Mouse (Mus musculus) layer of hippocampus, postnatal 14 days (tissue): ENCODE measurements around the gene Kcnk4. TPM values are rescaled to one million over a fixed set of nuclear protein-coding genes. Genes with fewer than 3 reads are reported as not detected.
"Not testable (repeated sequence)": the region's sequence is repeated elsewhere in the genome, so short reads cannot be mapped to it uniquely, and the experiment has no call there.

Experiments
- DNase-seq, 2 experiments: peaks; one replicate each; pipeline ENCODE4 v3.0.0; 2021 to 2022; ENCODE audit warnings: low spot score in 2 of 2, mixed read lengths in 1 of 2
- microRNA-seq, 2 experiments: library from miRNA; unstranded; fragments of <30 nt; microRNA quantifications; one replicate each; pipeline ENCODE4 v1.2.0; 2021
- total RNA-seq, 2 experiments: library from RNA; stranded (reverse); gene quantifications; 2 replicates each; pipeline ENCODE4 v1.2.3; 2021

The Kcnk4 gene
- total RNA-seq, 2 experiments from 2014 or later: 26.2 to 26.9 TPM

DNA sequence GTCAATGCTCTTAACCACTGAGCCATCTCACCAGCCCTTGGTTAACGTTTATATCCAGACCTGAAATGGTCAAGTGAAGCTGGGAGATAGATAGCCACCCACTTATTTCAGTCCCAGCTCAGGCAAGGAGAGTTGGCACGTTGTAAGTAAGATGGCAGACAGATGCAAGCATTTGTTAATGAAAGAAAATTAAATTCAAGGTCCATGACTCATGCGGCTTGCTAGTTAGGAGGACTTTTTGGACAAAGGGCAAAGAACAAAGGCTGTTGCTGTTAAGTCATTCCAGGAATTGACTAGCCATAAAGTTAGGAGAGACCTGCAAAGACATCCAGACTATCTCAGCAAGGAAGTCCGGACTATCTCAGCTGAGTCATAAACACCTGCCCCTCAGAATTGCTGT lies 34.7 kb downstream of the Kcnk4 start:
- no peak for DNase-seq

DNA sequence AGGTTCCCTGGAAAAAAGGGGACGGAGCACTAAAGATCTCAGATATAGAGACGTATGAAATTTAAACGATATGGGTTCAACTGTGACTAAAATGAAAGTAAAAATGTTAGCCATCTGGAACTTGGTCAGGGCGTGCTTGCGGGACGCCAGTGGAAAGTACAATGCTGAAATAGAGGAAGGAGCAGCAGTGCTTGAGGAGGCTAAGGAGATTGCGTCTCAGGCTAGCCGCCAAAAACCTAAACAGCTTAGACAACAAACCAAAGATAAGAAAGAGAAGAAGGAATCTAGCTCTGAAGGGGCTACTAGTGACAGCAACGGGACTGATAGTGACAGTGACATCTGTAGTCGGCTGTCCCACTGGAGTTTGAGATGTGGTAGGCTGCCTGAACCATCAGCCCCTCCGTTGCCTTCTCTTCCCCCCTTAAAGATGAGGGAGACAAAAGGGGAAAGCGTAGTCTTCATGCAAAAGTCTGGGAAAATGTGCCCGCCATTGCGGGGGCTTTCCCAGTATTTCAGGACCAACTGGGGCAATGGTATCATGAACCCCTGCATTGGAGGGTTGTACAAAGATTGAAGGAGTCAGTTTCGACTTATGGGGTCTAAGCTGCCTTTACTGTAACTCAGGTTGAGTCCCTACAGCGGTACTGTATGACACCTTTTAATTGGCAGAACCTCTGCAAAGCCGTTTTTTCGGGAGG lies 38.6 kb downstream of the Kcnk4 start:
- not testable (repeated sequence) for DNase-seq

DNA sequence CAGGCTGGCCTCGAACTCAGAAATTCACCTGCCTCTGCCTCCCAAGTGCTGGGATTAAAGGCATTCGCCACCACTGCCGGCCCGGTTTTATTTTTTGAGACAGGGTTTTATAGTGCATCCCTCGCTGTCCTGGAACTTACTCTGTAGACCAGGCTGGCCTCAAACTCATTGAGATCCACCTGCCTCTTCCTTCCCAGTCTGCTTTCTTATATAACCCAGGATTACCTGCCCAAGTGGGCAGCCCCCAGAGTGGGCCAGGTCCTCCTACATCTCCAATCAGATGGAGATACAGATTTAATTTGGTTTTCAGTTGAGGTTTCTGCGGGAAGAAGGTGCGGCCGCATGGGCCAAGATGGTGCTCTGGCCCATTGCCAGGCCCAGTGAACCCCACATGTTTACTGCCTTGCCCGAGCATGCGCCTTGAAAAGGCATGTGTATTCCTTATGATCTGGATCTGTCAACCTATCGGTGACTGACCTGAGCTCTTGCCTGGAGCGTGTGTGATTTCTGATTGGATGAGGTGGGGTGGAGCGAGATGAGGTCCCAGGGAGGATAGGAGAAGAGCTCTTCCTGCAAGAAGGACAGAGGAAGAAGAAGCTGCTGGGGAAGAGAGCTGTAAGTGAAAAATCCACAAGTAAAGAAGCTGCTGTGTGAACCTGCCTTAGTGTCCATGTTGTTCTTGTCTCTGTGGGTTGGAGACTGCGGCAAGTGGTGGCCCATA lies 40.4 kb downstream of the Kcnk4 start:
- DNase-seq: no peak

DNA sequence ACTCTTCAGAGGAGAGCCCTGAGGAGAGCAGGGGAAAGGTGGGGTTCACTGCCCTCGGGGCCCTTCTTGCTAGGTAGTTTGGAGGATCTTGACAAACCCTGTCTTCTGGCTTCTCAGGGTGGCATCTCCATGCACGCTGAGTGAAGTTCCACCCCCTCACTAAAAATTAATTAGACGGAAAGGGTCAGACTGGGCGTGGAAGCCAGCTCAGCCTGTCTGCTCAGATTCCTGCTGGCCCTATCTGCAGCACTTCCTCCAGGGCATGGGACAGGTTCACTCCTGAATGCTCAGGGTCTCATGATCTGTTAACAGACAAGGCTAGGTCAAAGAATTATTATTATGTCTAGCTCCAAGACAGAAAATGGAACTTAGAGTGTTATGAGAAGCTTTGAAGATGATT lies 41.8 kb downstream of the Kcnk4 start:
- DNase-seq: no peak

DNA sequence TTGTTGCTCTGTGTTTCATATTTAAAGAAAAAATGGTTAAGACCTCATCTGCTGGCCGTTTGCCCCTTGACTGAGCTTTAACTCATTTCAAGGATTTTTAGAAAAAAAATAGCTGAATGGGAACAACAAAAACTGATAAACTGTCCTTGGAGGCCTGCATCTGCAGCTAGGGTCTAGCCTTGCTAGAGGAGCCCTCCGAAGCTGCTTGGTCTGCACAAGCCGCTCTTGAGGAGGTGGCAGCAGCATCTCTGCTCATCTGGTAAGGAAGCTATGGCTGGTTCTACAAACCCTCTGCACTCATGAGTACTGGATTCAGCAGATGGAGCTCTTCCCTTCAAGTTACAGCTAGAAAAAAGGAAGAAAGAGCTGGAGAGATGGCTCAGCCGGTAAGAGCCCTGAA lies 56.4 kb downstream of the Kcnk4 start:
- DNase-seq: no peak

DNA sequence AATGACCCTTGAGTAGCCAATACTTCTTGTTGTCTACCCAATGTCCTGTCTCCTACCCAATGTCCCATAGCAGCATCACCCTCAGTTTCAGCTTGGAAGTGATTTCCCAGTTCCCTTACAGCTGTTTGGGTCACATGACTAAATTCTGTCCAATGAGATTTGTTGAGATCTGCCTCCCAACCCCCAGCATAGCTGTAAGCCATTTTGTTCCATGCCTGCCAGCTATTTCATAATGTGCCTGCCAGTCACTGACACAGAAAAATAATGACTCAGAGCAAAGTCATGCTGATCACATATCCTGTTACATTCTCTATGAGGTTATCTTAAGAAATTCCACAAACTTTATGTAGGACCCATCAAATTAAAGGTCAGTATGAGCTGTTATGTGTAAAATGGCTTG lies 57.5 kb downstream of the Kcnk4 start:
- no peak for DNase-seq

DNA sequence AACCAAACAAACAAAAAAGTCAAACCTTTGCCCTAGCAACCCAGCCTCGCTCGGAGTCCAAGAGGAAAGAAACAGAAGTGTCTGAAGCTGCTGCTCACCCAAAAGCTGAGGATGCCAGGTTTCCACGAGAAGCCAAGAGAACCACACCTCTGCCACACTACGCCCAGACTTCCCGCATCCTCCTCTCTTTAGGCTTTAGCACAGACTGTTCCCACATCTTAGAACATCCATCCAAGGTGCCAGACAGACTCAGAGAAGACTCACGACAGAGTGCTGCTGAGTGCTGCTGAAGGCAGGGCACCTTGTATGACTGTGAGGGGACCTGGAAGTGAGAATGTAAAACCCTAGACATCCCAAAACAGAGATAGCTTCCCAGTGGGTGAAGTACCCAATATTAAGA lies 58.5 kb downstream of the Kcnk4 start:
- DNase-seq: no peak

DNA sequence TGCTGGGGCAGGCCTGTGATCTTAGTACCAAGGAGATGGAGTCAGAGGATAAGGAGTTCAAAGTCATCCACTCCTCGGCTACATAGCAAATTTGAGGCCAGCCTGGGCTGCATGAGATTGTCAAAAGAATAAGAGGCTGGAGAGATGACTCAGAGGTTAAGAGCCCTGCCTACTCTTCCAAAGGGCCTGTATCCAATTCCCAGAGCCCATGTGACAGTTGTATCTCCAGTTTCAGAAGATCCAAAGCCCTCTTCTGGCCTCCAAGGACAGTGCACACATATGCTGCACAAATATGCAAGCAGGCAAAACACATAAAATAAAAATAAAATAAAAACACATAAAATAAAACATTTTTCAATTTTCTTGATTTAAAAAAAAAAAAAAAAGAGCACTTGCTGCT lies 60.1 kb downstream of the Kcnk4 start:
- DNase-seq: no peak

Small RNA genes lying within 50 kb of the gene (microRNA-seq; reads per million reads assigned to microRNA genes)
- gene Mir6990: 11.1 to 14.4 reads per million in 2 experiments

Other genes starting within 250 kb of the Kcnk4 start
- gene Rps6ka4, start 93.9 kb downstream of the Kcnk4 start, total RNA-seq: 10 to 100 TPM; 27.9 to 30.6 TPM
- gene Ccdc88b, start 76.3 kb downstream of the Kcnk4 start, total RNA-seq: 1 to 10 TPM; 4.1 to 5.8 TPM
- gene Trmt112, start 24.8 kb downstream of the Kcnk4 start, total RNA-seq: 10 to 100 TPM; 39.7 to 42.4 TPM
- gene Prdx5, start 24.4 kb downstream of the Kcnk4 start, total RNA-seq: 100 to 1,000 TPM; 377 to 396 TPM
- 10 to 100 TPM; 52.6 to 59.2 TPM for gene Esrra, start 12.7 kb downstream of the Kcnk4 start, total RNA-seq
- gene Catsperz, start 9.1 kb downstream of the Kcnk4 start, total RNA-seq: 10 to 100 TPM; 13.3 to 14.4 TPM
- 10 to 100 TPM; 37.4 to 39.2 TPM for gene Bad, start 7.3 kb upstream of the Kcnk4 start, total RNA-seq
- 10 to 100 TPM; 88.1 to 94.9 TPM for gene Gpr137, start 8.0 kb upstream of the Kcnk4 start, total RNA-seq
- 100 to 1,000 TPM in 1 of 2 experiments, 10 to 100 TPM in 1; 96.6 to 107 TPM for gene Ppp1r14b, start 40.5 kb upstream of the Kcnk4 start, total RNA-seq
- gene Plcb3, start 42.0 kb upstream of the Kcnk4 start, total RNA-seq: 10 to 100 TPM; 14.7 to 15.9 TPM
- 10 to 100 TPM; 68.8 to 73.3 TPM for gene Fkbp2, start 46.0 kb upstream of the Kcnk4 start, total RNA-seq
- gene Vegfb, start 53.1 kb upstream of the Kcnk4 start, total RNA-seq: 10 to 100 TPM; 67.4 to 70.3 TPM
- 10 to 100 TPM; 18.7 to 24.2 TPM for gene Dnajc4, start 58.1 kb upstream of the Kcnk4 start, total RNA-seq
- 10 to 100 TPM; 10.9 to 11.9 TPM for gene Nudt22, start 61.6 kb upstream of the Kcnk4 start, total RNA-seq
- 10 to 100 TPM; 16.4 to 20.4 TPM for gene Trpt1, start 61.6 kb upstream of the Kcnk4 start, total RNA-seq
- 1 to 10 TPM; 3.6 to 5.4 TPM for gene Fermt3, start 85.0 kb upstream of the Kcnk4 start, total RNA-seq
- 100 to 1,000 TPM; 136 to 159 TPM for gene Stip1, start 105.5 kb upstream of the Kcnk4 start, total RNA-seq
- gene Macrod1, start 122.3 kb upstream of the Kcnk4 start, total RNA-seq: 10 to 100 TPM; 10.3 to 11.6 TPM
- gene Flrt1, start 171.2 kb upstream of the Kcnk4 start, total RNA-seq: 10 to 100 TPM; 21.8 to 22.6 TPM